Mouse (Mus musculus): ENCODE results near the gene H2-T3.
"Not testable (repeated sequence)": the region's sequence is repeated elsewhere in the genome, so short reads cannot be mapped to it uniquely, and the experiment has no call there.

GRCm38 (mm10) chr17:36169094-36169493 lies 21.0 kb downstream of the H2-T3 start:
- TF ChIP-seq CTCF (IDR thresholded peaks at IDR 0.05; ENCODE audit: low read depth, low read length); GATA1 (IDR thresholded peaks at IDR 0.05; ENCODE audit: borderline replicate concordance, low read length); TAL1 (conservative IDR thresholded peaks at IDR 0.05; ENCODE audit: low read depth, low read length): not testable (repeated sequence)
